17 mouse cellular contexts compared by ENCODE assay signal in the genomic region with DNA sequence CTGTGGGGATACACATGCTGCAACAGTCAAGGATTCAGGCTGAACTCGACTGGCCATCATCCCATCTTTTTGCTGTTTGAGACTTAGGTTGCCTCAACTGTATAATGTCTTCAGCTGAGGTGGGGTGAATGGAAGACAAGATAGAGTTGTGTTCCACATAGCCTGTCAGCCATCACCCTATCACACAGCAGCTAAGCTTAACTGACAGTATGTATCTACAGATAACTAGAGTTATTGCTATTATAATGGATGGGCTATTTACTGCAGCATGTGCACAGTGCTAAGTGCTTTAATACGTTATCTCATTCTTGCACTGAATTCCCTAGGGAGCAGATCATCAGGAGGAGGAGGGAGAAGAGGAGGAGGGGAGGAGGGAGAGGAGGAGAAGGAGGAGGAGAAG.
"Had no signal": no experiment of that assay in that cellular context is flagged by ENCODE, and none has a peak within 500 bp of the region (broad histone marks: within the 10 kb centered on the region; RNA-seq: fewer than 3 reads in every experiment).

No protein-coding gene starts in this region.

- H3K4me1 ChIP-seq: liver, embryonic 13.5 days had no signal

- H3K27ac ChIP-seq: kidney, embryonic 15.5 days; liver, embryonic 13.5 days; neural tube, embryonic 12.5 days had no signal

- H3K27me3 ChIP-seq: limb, embryonic 13.5 days; liver, embryonic 13.5 days; neural tube, embryonic 12.5 days had no signal

- ATAC-seq: intestine, postnatal 0 days; midbrain, embryonic 16.5 days had no signal

- H3K4me2 ChIP-seq: kidney, embryonic 15.5 days; liver, embryonic 13.5 days; midbrain, embryonic 11.5 days; neural tube, embryonic 12.5 days had no signal

- H3K36me3 ChIP-seq: kidney, embryonic 15.5 days; liver, embryonic 13.5 days had no signal

- H3K9ac ChIP-seq: kidney, embryonic 15.5 days; limb, embryonic 13.5 days; liver, embryonic 13.5 days; neural tube, embryonic 12.5 days had no signal

- H3K4me3 ChIP-seq: kidney, embryonic 15.5 days; limb, embryonic 13.5 days; liver, embryonic 13.5 days; neural tube, embryonic 12.5 days had no signal

- H3K9me3 ChIP-seq: kidney, embryonic 15.5 days; limb, embryonic 13.5 days; liver, embryonic 13.5 days; neural tube, embryonic 12.5 days had no signal

- DNase-seq: kidney, adult 2 months; kidney, postnatal 10 days; kidney, postnatal 36 days; left cerebral cortex, postnatal 4 days; liver; liver, embryonic 13.5 days; lung, adult 2 months; lung, postnatal 14 days; lung, postnatal 4 days; thymus, adult 18-20 months; thymus, postnatal 36 days had no signal
